Mouse (Mus musculus): ENCODE data around the gene Crlf3. TPM values are rescaled to one million over a fixed set of nuclear protein-coding genes. Genes with fewer than 3 reads are reported as not detected.
A peak's percentile ranks its signal among the peaks of the same experiment; 100 is the strongest.

The Crlf3 gene
- polyA plus RNA-seq (2011; ENCODE audit: insufficient read length, low read depth, missing spikeins): 20.7 and 27.2 TPM in 2 replicates

GRCm38 (mm10) chr11:80080826-80081728 is at the start of gene Crlf3:
Gene Crlf3 (minus strand): TSS chr11:80080991.
- TF ChIP-seq CTCF (IDR thresholded peaks at IDR 0.05; ENCODE audit: borderline replicate concordance, insufficient read depth, low read length): no peak
- TF ChIP-seq POLR2A (IDR thresholded peaks at IDR 0.05; ENCODE audit: low read depth, low read length): peak; percentile 91
- peaks cover 17% of the 10 kb centered on the region for H3K4me1 ChIP-seq (ENCODE audit: control insufficient read depth, insufficient read depth, low read length)
- H3K4me3 ChIP-seq (ENCODE audit: insufficient read depth, low read length): peak within 1 kb of the TSS; percentile 98
- H3K27ac ChIP-seq (ENCODE audit: insufficient read depth, low read length): peak within 1 kb of the TSS; percentile 24

GRCm38 (mm10) chr11:80116411-80116810 is 35.6 kb upstream of the Crlf3 start:
- Histone ChIP-seq H3K27ac (ENCODE audit: insufficient read depth, low read length) (no peak overlapping the region), H3K4me1 (ENCODE audit: control insufficient read depth, insufficient read depth, low read length) (no peaks in the 10 kb centered on the region), H3K4me3 (ENCODE audit: insufficient read depth, low read length) (no peak overlapping the region)
- TF ChIP-seq POLR2A (IDR thresholded peaks at IDR 0.05; ENCODE audit: low read depth, low read length) (no peak), CTCF (IDR thresholded peaks at IDR 0.05; ENCODE audit: borderline replicate concordance, insufficient read depth, low read length) (no peak)

GRCm38 (mm10) chr11:80104407-80104806 is 23.6 kb upstream of the Crlf3 start:
- no peak for TF ChIP-seq CTCF (IDR thresholded peaks at IDR 0.05; ENCODE audit: borderline replicate concordance, insufficient read depth, low read length)
- Histone ChIP-seq H3K4me3 (ENCODE audit: insufficient read depth, low read length) (no peak overlapping the region), H3K27ac (ENCODE audit: insufficient read depth, low read length) (no peak overlapping the region), H3K4me1 (ENCODE audit: control insufficient read depth, insufficient read depth, low read length) (no peaks in the 10 kb centered on the region)

- TF ChIP-seq CTCF (IDR thresholded peaks at IDR 0.05; ENCODE audit: borderline replicate concordance, insufficient read depth, low read length): no peak
- TF ChIP-seq POLR2A (IDR thresholded peaks at IDR 0.05; ENCODE audit: low read depth, low read length): no peak
- no peaks in the 10 kb centered on the region for H3K4me1 ChIP-seq (ENCODE audit: control insufficient read depth, insufficient read depth, low read length)
- H3K4me3 ChIP-seq (ENCODE audit: insufficient read depth, low read length): no peak overlapping the region
- no peak overlapping the region for H3K27ac ChIP-seq (ENCODE audit: insufficient read depth, low read length)
Observed at GRCm38 (mm10) chr11:80101298-80101697, 20.5 kb upstream of the Crlf3 start.

- H3K27ac ChIP-seq (ENCODE audit: insufficient read depth, low read length): no peak overlapping the region
- no peaks in the 10 kb centered on the region for H3K4me1 ChIP-seq (ENCODE audit: control insufficient read depth, insufficient read depth, low read length)
- no peak overlapping the region for H3K4me3 ChIP-seq (ENCODE audit: insufficient read depth, low read length)
- TF ChIP-seq POLR2A (IDR thresholded peaks at IDR 0.05; ENCODE audit: low read depth, low read length) (no peak), CTCF (IDR thresholded peaks at IDR 0.05; ENCODE audit: borderline replicate concordance, insufficient read depth, low read length) (no peak)
Observed at GRCm38 (mm10) chr11:80098444-80099056, 17.8 kb upstream of the Crlf3 start.

GRCm38 (mm10) chr11:80090555-80091164 is 9.9 kb upstream of the Crlf3 start:
- TF ChIP-seq CTCF (IDR thresholded peaks at IDR 0.05; ENCODE audit: borderline replicate concordance, insufficient read depth, low read length): no peak
- no peak for TF ChIP-seq POLR2A (IDR thresholded peaks at IDR 0.05; ENCODE audit: low read depth, low read length)
- no peak overlapping the region for H3K27ac ChIP-seq (ENCODE audit: insufficient read depth, low read length)

GRCm38 (mm10) chr11:80089817-80090214 is 9.0 kb upstream of the Crlf3 start:
- no peak overlapping the region for H3K27ac ChIP-seq (ENCODE audit: insufficient read depth, low read length)
- peak overlapping the region; percentile 72 for H3K4me3 ChIP-seq (ENCODE audit: insufficient read depth, low read length)
- H3K4me1 ChIP-seq (ENCODE audit: control insufficient read depth, insufficient read depth, low read length): peaks cover 8% of the 10 kb centered on the region; the same call in 1 of the 2 replicates
- TF ChIP-seq POLR2A (IDR thresholded peaks at IDR 0.05; ENCODE audit: low read depth, low read length) (no peak), CTCF (IDR thresholded peaks at IDR 0.05; ENCODE audit: borderline replicate concordance, insufficient read depth, low read length) (no peak)

More at GRCm38 (mm10) chr11:80090555-80091164, 9.9 kb upstream of the Crlf3 start:
- Histone ChIP-seq H3K4me1 (ENCODE audit: control insufficient read depth, insufficient read depth, low read length) (0 out of 2 replicates have a peak, but pooled peaks cover 3% of the 10 kb centered on the region), H3K4me3 (ENCODE audit: insufficient read depth, low read length) (0 out of 2 replicates have a peak overlapping the region, but pooled peaks have one; percentile 3)

- H3K4me1 ChIP-seq (ENCODE audit: control insufficient read depth, insufficient read depth, low read length): peaks cover 8% of the 10 kb centered on the region; the same call in 1 of the 2 replicates
- H3K4me3 ChIP-seq (ENCODE audit: insufficient read depth, low read length): peak within 1 kb of the TSS; percentile 72
- H3K27ac ChIP-seq (ENCODE audit: insufficient read depth, low read length): no peak within 1 kb of the TSS
- TF ChIP-seq POLR2A (IDR thresholded peaks at IDR 0.05; ENCODE audit: low read depth, low read length): 0 out of 2 replicates have a peak, but pooled peaks have one; percentile 31
- TF ChIP-seq CTCF (IDR thresholded peaks at IDR 0.05; ENCODE audit: borderline replicate concordance, insufficient read depth, low read length): no peak
Observed at GRCm38 (mm10) chr11:80088917-80089816, 8.4 kb upstream of the Crlf3 start, which contains the start of gene Atad5. Gene Atad5 (plus strand): TSS chr11:80089400.

All from embryonic fibroblast, embryonic 13.5 days (primary cell).